Mouse (Mus musculus) stomach, embryonic 14.5 days (tissue): ENCODE results near the gene Rac2. TPM values are rescaled to one million over a fixed set of nuclear protein-coding genes. Genes with fewer than 3 reads are reported as not detected.

Experiments used
- ATAC-seq: fragments of 200-750 bp; cut with Nextera tagmentation; 2 replicates; pipeline ENCODE4 v1.8.0; 2017; ENCODE audit warnings: low read depth, moderate TSS enrichment; ENCODE audit not compliant: insufficient number of reproducible peaks, insufficient read depth, low FRiP score
- H3K27ac ChIP-seq: fragments of 300-500 bp; sonication (generic); 2 replicates; pipeline ENCODE4 v1.5.1; 2014; ENCODE audit warnings: mild to moderate bottlenecking, low read length, moderate library complexity, mixed read lengths
- H3K27me3 ChIP-seq: fragments of 300-500 bp; sonication (generic); 2 replicates; pipeline ENCODE4 v1.6.1; 2014; ENCODE audit warnings: low read length, control low read depth, mixed read lengths; ENCODE audit not compliant: control insufficient read depth, insufficient read depth
- H3K36me3 ChIP-seq: fragments of 300-500 bp; sonication (generic); 2 replicates; pipeline ENCODE4 v1.6.1; 2014; ENCODE audit warnings: mild to moderate bottlenecking, control low read depth, low read length, moderate library complexity, mixed read lengths; ENCODE audit not compliant: control insufficient read depth, insufficient read depth
- H3K4me1 ChIP-seq: fragments of 300-500 bp; sonication (generic); 2 replicates; pipeline ENCODE4 v1.6.1; 2014; ENCODE audit warnings: low read length, control low read depth, mixed read lengths; ENCODE audit not compliant: control insufficient read depth, insufficient read depth
- H3K4me2 ChIP-seq: fragments of 300-500 bp; sonication (generic); replicated peaks from 2 replicates; pipeline ENCODE4 v1.6.1; 2014; ENCODE audit warnings: low read depth, low read length, control low read depth
- H3K4me3 ChIP-seq: fragments of 300-500 bp; sonication (generic); 2 replicates; pipeline ENCODE4 v1.5.1; 2014; ENCODE audit warnings: low read depth, low read length, control low read depth
- H3K9ac ChIP-seq: fragments of 300-500 bp; sonication (generic); replicated peaks from 2 replicates; pipeline ENCODE4 v1.6.1; 2014; ENCODE audit warnings: low read depth, mild to moderate bottlenecking, control low read depth, low read length, moderate library complexity, mixed read lengths
- H3K9me3 ChIP-seq: fragments of 300-500 bp; sonication (generic); 2 replicates; pipeline ENCODE4 v1.6.1; 2016; ENCODE audit warnings: low read depth, low read length, control low read depth; ENCODE audit not compliant: control insufficient read depth
- WGBS: fragments of 180-500 bp; shearing (Covaris S2); extraction: QIAGEN DNeasy Blood & Tissue Kit; methylation state at CpG from one replicate; pipeline ENCODE4 v1.1.7; 2014; 5-methylcytosine and 5-hydroxymethylcytosine counted together
- polyA plus RNA-seq: library from polyadenylated mRNA; unstranded; fragments of >200 nt; fragmentation: Nextera tagmentation; extraction: Ambion mirVana; gene quantifications from 2 replicates; pipeline ENCODE4 v1.2.1, GENCODE M21; 2014

Rac2 gene
- polyA plus RNA-seq, 1 experiment from 2014 or later = 9.4 TPM

- Histone ChIP-seq H3K36me3 (no peaks in the 10 kb centered on the region), H3K9me3 (no peaks in the 10 kb centered on the region), H3K27ac (no peak overlapping the region), H3K4me2 (no peak overlapping the region), H3K4me1 (peaks cover 8% of the 10 kb centered on the region), H3K9ac (no peak overlapping the region), H3K4me3 (no peak overlapping the region), H3K27me3 (no peaks in the 10 kb centered on the region)
- WGBS = 63% methylated on average over 10 of the region's 10 CpGs
- ATAC-seq = no peak
These were observed 36.7 kb downstream of the Rac2 start for GRCm38 (mm10) chr15:78535723-78536421.

GRCm38 (mm10) chr15:78533346-78533835 is 39.2 kb downstream of the Rac2 start:
- H3K9me3 ChIP-seq = no peaks in the 10 kb centered on the region
- H3K27ac ChIP-seq = peak overlapping the region; percentile 87; the same call in 1 of the 2 replicates
- H3K27me3 ChIP-seq = no peaks in the 10 kb centered on the region
- no peak overlapping the region for H3K4me3 ChIP-seq
- ATAC-seq = no peak
- H3K36me3 ChIP-seq = no peaks in the 10 kb centered on the region
- H3K9ac ChIP-seq = no peak overlapping the region
- no peak overlapping the region for H3K4me2 ChIP-seq
- peaks cover 24% of the 10 kb centered on the region for H3K4me1 ChIP-seq
- WGBS = 67% methylated on average over 10 of the region's 10 CpGs

GRCm38 (mm10) chr15:78532566-78533345 is 39.8 kb downstream of the Rac2 start:
- WGBS = 62% methylated on average over 10 of the region's 10 CpGs
- H3K4me1 ChIP-seq = peaks cover 27% of the 10 kb centered on the region
- no peaks in the 10 kb centered on the region for H3K36me3 ChIP-seq
- peak; percentile 7; the same call in 1 of the 2 replicates for ATAC-seq
- no peaks in the 10 kb centered on the region for H3K27me3 ChIP-seq
- H3K4me3 ChIP-seq = no peak overlapping the region
- no peak overlapping the region for H3K4me2 ChIP-seq
- H3K27ac ChIP-seq = peak overlapping the region; percentile 87
- H3K9me3 ChIP-seq = no peaks in the 10 kb centered on the region
- H3K9ac ChIP-seq = no peak overlapping the region

- Histone ChIP-seq H3K4me3 (peak overlapping the region; percentile 10), H3K27me3 (no peaks in the 10 kb centered on the region), H3K27ac (peak overlapping the region; percentile 87), H3K9me3 (no peaks in the 10 kb centered on the region), H3K36me3 (no peaks in the 10 kb centered on the region), H3K4me1 (peaks cover 27% of the 10 kb centered on the region), H3K4me2 (peak overlapping the region; percentile 32), H3K9ac (no peak overlapping the region)
- ATAC-seq = peak; percentile 81
- WGBS = under 1% methylated on average over 25 of the region's 25 CpGs
These were observed 40.6 kb downstream of the Rac2 start for GRCm38 (mm10) chr15:78531901-78532469.

GRCm38 (mm10) chr15:78531451-78531720 is 41.2 kb downstream of the Rac2 start:
- H3K36me3 ChIP-seq = no peaks in the 10 kb centered on the region
- ATAC-seq = no peak
- WGBS = 71% methylated on average over 4 of the region's 4 CpGs
- H3K27me3 ChIP-seq = no peaks in the 10 kb centered on the region
- H3K9ac ChIP-seq = no peak overlapping the region
- peaks cover 27% of the 10 kb centered on the region for H3K4me1 ChIP-seq
- no peaks in the 10 kb centered on the region for H3K9me3 ChIP-seq
- H3K4me3 ChIP-seq = peak overlapping the region; percentile 10
- peak overlapping the region; percentile 32 for H3K4me2 ChIP-seq
- peak overlapping the region; percentile 87 for H3K27ac ChIP-seq

GRCm38 (mm10) chr15:78530671-78531450 is 41.7 kb downstream of the Rac2 start, which contains the start of gene C1qtnf6:
Gene C1qtnf6 (minus strand): TSS chr15:78531416.
- H3K27ac ChIP-seq = peak within 1 kb of the TSS; percentile 87
- peaks cover 27% of the 10 kb centered on the region for H3K4me1 ChIP-seq
- H3K27me3 ChIP-seq = no peaks in the 10 kb centered on the region
- H3K9me3 ChIP-seq = no peaks in the 10 kb centered on the region
- no peak for ATAC-seq
- H3K36me3 ChIP-seq = no peaks in the 10 kb centered on the region
- peak within 1 kb of the TSS; percentile 32 for H3K4me2 ChIP-seq
- 62% methylated on average over 17 of the region's 17 CpGs for WGBS
- H3K9ac ChIP-seq = no peak within 1 kb of the TSS
- H3K4me3 ChIP-seq = peak within 1 kb of the TSS; percentile 10

GRCm38 (mm10) chr15:78530141-78530540 is 42.4 kb downstream of the Rac2 start:
- Histone ChIP-seq H3K36me3 (no peaks in the 10 kb centered on the region), H3K9me3 (no peaks in the 10 kb centered on the region), H3K4me1 (peaks cover 27% of the 10 kb centered on the region), H3K27me3 (no peaks in the 10 kb centered on the region), H3K27ac (peak overlapping the region; percentile 91; the same call in 1 of the 2 replicates), H3K4me2 (peak overlapping the region; percentile 79; the same call in 1 of the 2 replicates), H3K9ac (no peak overlapping the region), H3K4me3 (no peak overlapping the region)
- WGBS = 75% methylated on average over 3 of the region's 3 CpGs
- no peak for ATAC-seq
